Mouse (Mus musculus) adipose tissue, adult 10 weeks (tissue): Measurements from ENCODE around the gene Sf3b2. TPM values are rescaled to one million over a fixed set of nuclear protein-coding genes. Genes with fewer than 3 reads are reported as not detected.

Source experiments
- polyA plus RNA-seq: library from polyadenylated mRNA; stranded (reverse); fragments of 350-450 nt; fragmentation: Illumina TruSeq; extraction: RNeasy Lipid Tissue Mini Kit (QIAGEN cat#74804); gene quantifications from one replicate; pipeline ENCODE4 v1.2.3, GENCODE M21; 2014; ENCODE audit warnings: low read depth, low replicate concordance

The Sf3b2 gene
- polyA plus RNA-seq = 105 TPM

GRCm38 (mm10) chr19:5294972-5295735 is at the start of gene Sf3b2:
Sf3b2 (minus strand) TSS chr19:5295455.

GRCm38 (mm10) chr19:5335441-5335840 is 40.2 kb upstream of the Sf3b2 start, which contains the start of gene Catsper1:
Catsper1 (plus strand) TSS chr19:5335741.

GRCm38 (mm10) chr19:5297903-5298800 is 2.9 kb upstream of the Sf3b2 start, which contains the start of gene Gal3st3:
Gal3st3 (plus strand) TSS chr19:5298331.

GRCm38 (mm10) chr19:5272801-5273733 is 22.2 kb downstream of the Sf3b2 start, which contains the start of gene Pacs1:
Pacs1 (minus strand) TSS chr19:5273119.

Other genes with a start within 250 kb of the Sf3b2 start
- 3.6 TPM for gene Rin1, start 245.0 kb downstream of the Sf3b2 start, polyA plus RNA-seq
- 36.7 TPM for gene Cd248, start 227.4 kb downstream of the Sf3b2 start, polyA plus RNA-seq
- gene Tmem151a, start 209.9 kb downstream of the Sf3b2 start, polyA plus RNA-seq = 2.8 TPM
- gene Yif1a, start 206.9 kb downstream of the Sf3b2 start, polyA plus RNA-seq = 71.7 TPM
- gene Cnih2, start 196.9 kb downstream of the Sf3b2 start, polyA plus RNA-seq = 1.6 TPM
- 160 TPM for gene Rab1b, start 188.4 kb downstream of the Sf3b2 start, polyA plus RNA-seq
- 29.1 TPM for gene Klc2, start 176.9 kb downstream of the Sf3b2 start, polyA plus RNA-seq
- gene Pacs1, start 22.3 kb downstream of the Sf3b2 start, polyA plus RNA-seq = 21.5 TPM
- 0.60 TPM for gene Gal3st3, start 2.9 kb upstream of the Sf3b2 start, polyA plus RNA-seq
- gene Catsper1, start 40.3 kb upstream of the Sf3b2 start, polyA plus RNA-seq = 2.0 TPM
- 11.8 TPM for gene Cst6, start 54.1 kb upstream of the Sf3b2 start, polyA plus RNA-seq
- gene Eif1ad, start 71.3 kb upstream of the Sf3b2 start, polyA plus RNA-seq = 22.2 TPM
- gene Banf1, start 71.7 kb upstream of the Sf3b2 start, polyA plus RNA-seq = 85.8 TPM
- gene Sart1, start 93.2 kb upstream of the Sf3b2 start, polyA plus RNA-seq = 49.0 TPM
- gene Tsga10ip, start 107.1 kb upstream of the Sf3b2 start, polyA plus RNA-seq = 4.2 TPM
- 252 TPM for gene Drap1, start 129.5 kb upstream of the Sf3b2 start, polyA plus RNA-seq
- gene AI837181, start 129.7 kb upstream of the Sf3b2 start, polyA plus RNA-seq = 45.5 TPM
- gene Fosl1, start 152.1 kb upstream of the Sf3b2 start, polyA plus RNA-seq = 0.51 TPM
- 7.1 TPM for gene Ccdc85b, start 162.4 kb upstream of the Sf3b2 start, polyA plus RNA-seq
- 53.3 TPM for gene Fibp, start 165.2 kb upstream of the Sf3b2 start, polyA plus RNA-seq
- gene Ctsw, start 173.1 kb upstream of the Sf3b2 start, polyA plus RNA-seq = 1.5 TPM
- gene Efemp2, start 178.5 kb upstream of the Sf3b2 start, polyA plus RNA-seq = 41.4 TPM
- gene Mus81, start 192.9 kb upstream of the Sf3b2 start, polyA plus RNA-seq = 45.1 TPM
- gene Cfl1, start 195.0 kb upstream of the Sf3b2 start, polyA plus RNA-seq = 533 TPM
- gene 1700020D05Rik, start 208.3 kb upstream of the Sf3b2 start, polyA plus RNA-seq = 6.2 TPM
- gene Snx32, start 215.1 kb upstream of the Sf3b2 start, polyA plus RNA-seq = 18.9 TPM